Mouse (Mus musculus): ENCODE results near the gene Tbc1d2b. TPM values are rescaled to one million over a fixed set of nuclear protein-coding genes. Genes with fewer than 3 reads are reported as not detected.
A peak's percentile ranks its signal among the peaks of the same experiment; 100 is the strongest.

Gene Tbc1d2b
- polyA plus RNA-seq (2016; fragmentation: Nextera tagmentation; extraction: Ambion mirVana), result 11.0 and 11.4 TPM in 2 replicates

DNA sequence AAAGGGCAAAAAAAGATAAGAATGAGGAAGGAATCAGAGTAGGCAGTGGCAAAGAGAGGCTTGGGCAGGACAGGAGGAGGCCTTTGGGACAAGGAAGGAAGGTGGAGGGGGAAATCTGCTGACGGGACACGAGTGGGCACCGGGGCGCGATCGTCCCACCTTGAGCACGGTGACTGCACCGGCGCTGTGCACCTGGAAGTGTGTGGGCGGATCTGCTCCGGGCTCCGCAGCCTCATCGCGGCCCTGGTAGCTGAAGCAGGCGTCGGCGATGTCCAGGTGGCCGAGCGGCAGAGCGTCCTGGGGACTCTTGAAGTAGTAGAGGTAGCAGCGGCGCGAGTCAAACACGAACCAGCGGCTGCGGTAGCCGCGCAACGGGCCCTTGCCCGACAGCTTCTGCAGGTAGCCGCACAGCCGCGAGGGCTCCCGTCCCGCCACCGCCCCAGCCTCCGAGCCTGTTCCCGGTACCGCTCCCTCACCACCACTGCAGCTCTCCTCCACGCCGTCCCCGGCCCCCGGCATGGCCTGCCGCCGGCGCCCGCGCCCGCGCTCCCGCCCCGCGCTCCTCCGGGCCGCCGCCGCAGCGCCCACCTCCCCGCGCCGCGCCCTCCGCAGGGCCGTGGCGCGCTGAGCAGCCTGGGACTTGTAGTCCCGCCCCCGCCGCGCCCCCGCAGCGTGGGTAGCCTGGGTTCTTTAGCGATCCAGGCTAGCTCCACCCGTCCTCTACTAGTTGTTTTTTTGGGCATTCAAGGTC is at the start of gene Tbc1d2b:
TSS of gene Tbc1d2b (minus strand) at position 612 of the 751 bp plus-strand sequence.
- peaks cover 16% of the 10 kb centered on the region for H3K4me1 ChIP-seq
- H3K4me2 ChIP-seq (replicated peaks), result peak within 1 kb of the TSS; percentile 90
- no peaks in the 10 kb centered on the region for H3K9me3 ChIP-seq
- WGBS, result under 1% methylated on average over 50 of the region's 74 CpGs
- no peak within 1 kb of the TSS for H3K27ac ChIP-seq (replicated peaks)
- peak; percentile 94 for ATAC-seq (ENCODE audit: low FRiP score, low read depth)
- H3K27me3 ChIP-seq, result peaks cover 23% of the 10 kb centered on the region; the same call in 1 of the 2 replicates
- H3K4me3 ChIP-seq, result peak within 1 kb of the TSS; percentile 74
- H3K9ac ChIP-seq (replicated peaks), result peak within 1 kb of the TSS; percentile 75
- no peaks in the 10 kb centered on the region for H3K36me3 ChIP-seq

DNA sequence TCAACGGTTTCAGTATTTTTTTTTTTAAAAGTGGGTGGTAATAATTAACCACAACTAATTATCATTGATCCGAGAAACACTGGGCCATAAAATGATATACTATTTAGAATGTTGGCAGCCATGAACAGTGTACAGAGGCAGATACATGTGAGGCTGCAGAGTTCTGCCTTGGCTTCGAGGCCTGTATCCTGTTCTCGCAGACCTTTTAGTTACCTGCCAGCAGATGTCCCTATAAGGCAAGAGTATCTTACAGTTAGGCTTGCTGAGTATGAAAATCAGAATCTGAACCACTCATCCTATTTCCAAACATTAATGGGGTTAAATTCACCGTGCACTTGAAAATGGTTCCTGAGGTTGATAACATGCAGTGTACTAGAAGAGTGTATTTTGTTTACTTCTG is 45.7 kb upstream of the Tbc1d2b start:
- H3K9ac ChIP-seq (replicated peaks), result no peak overlapping the region
- H3K27ac ChIP-seq (replicated peaks), result no peak overlapping the region
- no peaks in the 10 kb centered on the region for H3K27me3 ChIP-seq
- 73% methylated on average over 5 of the region's 5 CpGs for WGBS
- ATAC-seq (ENCODE audit: low FRiP score, low read depth), result no peak
- no peaks in the 10 kb centered on the region for H3K4me1 ChIP-seq
- no peak overlapping the region for H3K4me3 ChIP-seq
- H3K4me2 ChIP-seq (replicated peaks), result no peak overlapping the region
- H3K36me3 ChIP-seq, result no peaks in the 10 kb centered on the region
- no peaks in the 10 kb centered on the region for H3K9me3 ChIP-seq

DNA sequence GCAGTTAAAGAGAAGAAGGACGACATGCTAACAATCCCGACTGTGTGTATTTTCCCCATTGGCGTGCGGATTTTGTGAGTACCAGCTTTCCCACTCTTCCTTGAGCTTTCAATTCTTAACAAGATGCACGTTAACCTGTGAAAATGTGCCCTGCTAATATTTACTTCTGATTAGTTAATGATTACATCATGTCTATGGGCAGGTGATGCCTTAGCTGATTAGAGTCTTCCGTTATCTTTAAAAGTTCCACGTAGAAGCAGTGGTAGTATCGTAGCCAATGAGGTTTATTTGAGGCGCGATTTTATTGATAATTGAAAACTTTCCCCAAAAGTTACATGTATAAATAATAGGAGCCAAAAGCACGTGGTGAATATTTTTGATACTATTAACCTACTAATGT is 45.1 kb upstream of the Tbc1d2b start:
- no peak overlapping the region for H3K4me3 ChIP-seq
- no peak overlapping the region for H3K4me2 ChIP-seq (replicated peaks)
- WGBS, result 87% methylated on average over 11 of the region's 11 CpGs
- no peaks in the 10 kb centered on the region for H3K27me3 ChIP-seq
- no peak overlapping the region for H3K9ac ChIP-seq (replicated peaks)
- H3K36me3 ChIP-seq, result no peaks in the 10 kb centered on the region
- H3K4me1 ChIP-seq, result no peaks in the 10 kb centered on the region
- no peak overlapping the region for H3K27ac ChIP-seq (replicated peaks)
- ATAC-seq (ENCODE audit: low FRiP score, low read depth), result no peak
- no peaks in the 10 kb centered on the region for H3K9me3 ChIP-seq

- ATAC-seq (ENCODE audit: low FRiP score, low read depth), result no peak
- no peaks in the 10 kb centered on the region for H3K9me3 ChIP-seq
- WGBS, result 98% methylated on average over 2 of the region's 2 CpGs
Observed at GRCm38 (mm10) chr9:90304254-90304653, 33.6 kb upstream of the Tbc1d2b start.

GRCm38 (mm10) chr9:90303101-90303835 is 32.7 kb upstream of the Tbc1d2b start:
- Histone ChIP-seq H3K9ac (replicated peaks) (no peak overlapping the region), H3K4me3 (no peak overlapping the region), H3K27ac (replicated peaks) (no peak overlapping the region), H3K36me3 (no peaks in the 10 kb centered on the region), H3K27me3 (no peaks in the 10 kb centered on the region), H3K9me3 (no peaks in the 10 kb centered on the region), H3K4me2 (replicated peaks) (no peak overlapping the region), H3K4me1 (no peaks in the 10 kb centered on the region)
- no peak for ATAC-seq (ENCODE audit: low FRiP score, low read depth)
- WGBS, result 75% methylated on average over 2 of the region's 2 CpGs

More at GRCm38 (mm10) chr9:90304254-90304653, 33.6 kb upstream of the Tbc1d2b start:
- no peak overlapping the region for H3K27ac ChIP-seq (replicated peaks)
- no peaks in the 10 kb centered on the region for H3K36me3 ChIP-seq
- no peak overlapping the region for H3K4me3 ChIP-seq
- H3K4me1 ChIP-seq, result no peaks in the 10 kb centered on the region
- no peak overlapping the region for H3K9ac ChIP-seq (replicated peaks)
- no peak overlapping the region for H3K4me2 ChIP-seq (replicated peaks)
- H3K27me3 ChIP-seq, result no peaks in the 10 kb centered on the region

GRCm38 (mm10) chr9:90302670-90303069 is 32.1 kb upstream of the Tbc1d2b start:
- no peak for ATAC-seq (ENCODE audit: low FRiP score, low read depth)
- H3K4me2 ChIP-seq (replicated peaks), result no peak overlapping the region
- no peaks in the 10 kb centered on the region for H3K36me3 ChIP-seq
- H3K4me3 ChIP-seq, result no peak overlapping the region
- no peaks in the 10 kb centered on the region for H3K27me3 ChIP-seq
- no peaks in the 10 kb centered on the region for H3K4me1 ChIP-seq
- H3K9me3 ChIP-seq, result no peaks in the 10 kb centered on the region
- H3K9ac ChIP-seq (replicated peaks), result no peak overlapping the region
- H3K27ac ChIP-seq (replicated peaks), result no peak overlapping the region
- 80% methylated on average over 4 of the region's 4 CpGs for WGBS

DNA sequence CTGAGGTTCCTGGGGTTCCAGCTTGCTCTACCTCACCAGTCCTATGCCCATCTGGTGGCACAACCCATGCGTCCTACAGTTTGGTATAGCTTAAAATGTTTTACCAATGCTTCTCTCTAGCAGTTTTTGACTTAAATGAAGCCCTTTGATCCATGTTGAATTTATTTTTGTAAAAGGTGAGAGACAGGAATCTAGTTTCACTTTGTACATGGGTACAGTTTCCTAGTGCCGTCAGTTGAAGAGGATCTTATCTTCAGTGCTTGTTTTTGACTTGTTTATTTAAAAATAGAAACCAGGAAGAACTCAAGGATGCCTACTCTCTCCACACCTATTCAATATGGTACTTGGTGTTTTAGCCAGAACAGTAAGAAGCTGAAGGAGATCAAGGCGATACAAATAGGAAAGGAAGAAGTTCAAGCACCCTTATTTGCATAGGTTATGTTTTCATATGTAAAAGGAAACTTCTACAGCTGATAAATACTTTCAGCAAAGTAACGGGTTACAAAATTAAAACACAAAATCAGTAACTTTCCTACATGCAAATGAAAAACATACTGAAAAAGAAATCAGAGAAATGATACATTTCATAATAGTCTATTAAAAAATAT is 30.6 kb upstream of the Tbc1d2b start:
- 85% methylated on average over 4 of the region's 4 CpGs for WGBS
- no peak overlapping the region for H3K27ac ChIP-seq (replicated peaks)
- no peaks in the 10 kb centered on the region for H3K36me3 ChIP-seq
- no peaks in the 10 kb centered on the region for H3K4me1 ChIP-seq
- H3K4me2 ChIP-seq (replicated peaks), result no peak overlapping the region
- H3K27me3 ChIP-seq, result no peaks in the 10 kb centered on the region
- no peak overlapping the region for H3K4me3 ChIP-seq
- H3K9me3 ChIP-seq, result no peaks in the 10 kb centered on the region
- no peak for ATAC-seq (ENCODE audit: low FRiP score, low read depth)
- no peak overlapping the region for H3K9ac ChIP-seq (replicated peaks)

DNA sequence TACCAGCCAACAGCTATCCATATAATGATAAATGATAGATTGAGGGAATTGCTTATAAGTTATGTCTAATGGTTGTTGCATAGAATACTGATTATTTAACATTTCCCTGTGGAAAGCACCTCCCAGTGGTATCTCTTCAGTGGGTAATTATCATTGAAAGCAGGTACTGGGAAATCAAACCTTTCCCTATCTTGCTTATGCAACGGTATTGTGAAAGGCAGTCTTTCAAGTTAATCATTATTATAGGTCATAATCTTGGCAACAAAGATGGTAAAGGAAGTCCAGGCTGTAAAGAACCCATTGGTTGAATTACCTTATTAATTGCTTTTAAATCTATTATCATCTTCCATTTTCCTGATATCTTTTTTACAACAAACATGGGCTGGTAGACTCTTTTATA is 27.0 kb upstream of the Tbc1d2b start:
- no peak overlapping the region for H3K27ac ChIP-seq (replicated peaks)
- no peaks in the 10 kb centered on the region for H3K4me1 ChIP-seq
- H3K4me3 ChIP-seq, result no peak overlapping the region
- no peak for ATAC-seq (ENCODE audit: low FRiP score, low read depth)
- no peaks in the 10 kb centered on the region for H3K36me3 ChIP-seq
- H3K27me3 ChIP-seq, result no peaks in the 10 kb centered on the region
- 85% methylated on average over 1 of the region's 1 CpGs for WGBS
- H3K4me2 ChIP-seq (replicated peaks), result no peak overlapping the region
- H3K9ac ChIP-seq (replicated peaks), result no peak overlapping the region
- no peaks in the 10 kb centered on the region for H3K9me3 ChIP-seq

GRCm38 (mm10) chr9:90293641-90294398 is 23.2 kb upstream of the Tbc1d2b start:
- Histone ChIP-seq H3K36me3 (no peaks in the 10 kb centered on the region), H3K9me3 (no peaks in the 10 kb centered on the region), H3K4me2 (replicated peaks) (no peak overlapping the region), H3K27ac (replicated peaks) (no peak overlapping the region), H3K27me3 (no peaks in the 10 kb centered on the region), H3K4me1 (no peaks in the 10 kb centered on the region), H3K9ac (replicated peaks) (no peak overlapping the region), H3K4me3 (no peak overlapping the region)
- WGBS, result 76% methylated on average over 3 of the region's 3 CpGs
- no peak for ATAC-seq (ENCODE audit: low FRiP score, low read depth)

GRCm38 (mm10) chr9:90278397-90278796 is 7.8 kb upstream of the Tbc1d2b start:
- WGBS, result 96% methylated on average over 3 of the region's 3 CpGs

DNA sequence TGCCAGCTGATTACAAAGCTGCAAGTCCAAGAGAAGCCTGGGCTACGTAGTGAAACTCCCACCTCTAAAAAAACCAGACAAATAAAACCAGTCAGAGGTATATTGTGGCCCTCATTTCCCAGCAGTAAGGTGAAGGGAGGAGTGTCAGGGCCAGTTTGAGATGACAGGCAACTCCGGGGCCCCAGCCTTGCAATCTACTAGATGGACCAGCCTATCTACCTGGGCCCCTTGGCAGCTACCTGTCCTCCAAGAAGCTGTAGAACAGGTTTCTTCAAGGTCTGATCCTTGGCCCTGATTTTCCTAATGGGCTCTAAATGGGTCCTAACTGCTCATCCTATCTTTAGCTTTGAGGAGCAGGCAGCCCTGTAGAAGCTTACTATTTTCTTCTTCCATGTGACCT is 7.3 kb upstream of the Tbc1d2b start:
- Histone ChIP-seq H3K4me3 (no peak overlapping the region), H3K27ac (replicated peaks) (no peak overlapping the region), H3K27me3 (0 out of 2 replicates have a peak, but pooled peaks cover under 1% of the 10 kb centered on the region), H3K36me3 (no peaks in the 10 kb centered on the region), H3K4me1 (no peaks in the 10 kb centered on the region), H3K4me2 (replicated peaks) (no peak overlapping the region), H3K9ac (replicated peaks) (no peak overlapping the region), H3K9me3 (no peaks in the 10 kb centered on the region)
- ATAC-seq (ENCODE audit: low FRiP score, low read depth), result no peak
- 82% methylated on average over 2 of the region's 2 CpGs for WGBS

More at GRCm38 (mm10) chr9:90278397-90278796, 7.8 kb upstream of the Tbc1d2b start:
- no peak overlapping the region for H3K4me3 ChIP-seq
- no peak overlapping the region for H3K27ac ChIP-seq (replicated peaks)
- H3K9me3 ChIP-seq, result no peaks in the 10 kb centered on the region
- H3K36me3 ChIP-seq, result no peaks in the 10 kb centered on the region
- no peak for ATAC-seq (ENCODE audit: low FRiP score, low read depth)
- no peaks in the 10 kb centered on the region for H3K27me3 ChIP-seq
- no peak overlapping the region for H3K4me2 ChIP-seq (replicated peaks)
- H3K4me1 ChIP-seq, result no peaks in the 10 kb centered on the region
- H3K9ac ChIP-seq (replicated peaks), result no peak overlapping the region

Data from midbrain, embryonic 12.5 days (tissue).